Mouse (Mus musculus): ENCODE data around the gene Aqp11. TPM values are rescaled to one million over a fixed set of nuclear protein-coding genes. Genes with fewer than 3 reads are reported as not detected.

The Aqp11 gene
- total RNA-seq, 2 experiments from 2014 or later: 0.36 to 1.1 TPM

DNA sequence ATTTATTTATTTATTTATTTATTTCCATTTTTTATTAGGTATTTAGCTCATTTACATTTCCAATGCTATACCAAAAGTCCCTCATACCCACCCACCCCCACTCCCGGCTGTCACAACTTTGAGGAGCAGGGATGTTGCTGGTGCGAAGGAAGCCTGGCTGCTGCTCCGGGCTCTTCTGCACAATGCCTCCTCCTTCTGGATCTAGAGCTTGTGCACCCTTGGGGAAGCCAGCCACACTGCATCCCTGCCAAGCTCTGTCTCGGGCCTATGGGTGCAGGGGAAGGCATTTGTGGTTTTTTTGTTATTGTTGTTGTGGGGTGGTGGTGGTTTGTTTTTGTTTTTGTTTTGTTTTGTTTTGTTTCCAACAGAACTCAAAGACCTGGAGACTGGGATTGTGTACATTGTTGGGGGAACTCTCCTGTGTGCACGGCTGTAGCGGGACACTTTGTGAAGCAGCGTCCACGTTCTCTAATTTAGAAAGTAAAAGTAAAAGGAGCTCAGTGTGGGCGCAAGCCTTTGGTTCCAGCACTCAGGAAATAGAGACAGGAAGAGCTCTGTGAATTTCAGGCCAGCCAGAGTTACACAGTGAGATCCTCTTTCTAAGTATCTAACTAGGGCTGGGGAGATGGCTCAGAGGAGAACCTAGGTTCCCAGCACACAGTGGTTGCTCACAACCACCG is 10.6 kb upstream of the Aqp11 start:
- ATAC-seq (replicated peaks; ENCODE audit: poor library complexity, severe bottlenecking): peak; percentile 70

DNA sequence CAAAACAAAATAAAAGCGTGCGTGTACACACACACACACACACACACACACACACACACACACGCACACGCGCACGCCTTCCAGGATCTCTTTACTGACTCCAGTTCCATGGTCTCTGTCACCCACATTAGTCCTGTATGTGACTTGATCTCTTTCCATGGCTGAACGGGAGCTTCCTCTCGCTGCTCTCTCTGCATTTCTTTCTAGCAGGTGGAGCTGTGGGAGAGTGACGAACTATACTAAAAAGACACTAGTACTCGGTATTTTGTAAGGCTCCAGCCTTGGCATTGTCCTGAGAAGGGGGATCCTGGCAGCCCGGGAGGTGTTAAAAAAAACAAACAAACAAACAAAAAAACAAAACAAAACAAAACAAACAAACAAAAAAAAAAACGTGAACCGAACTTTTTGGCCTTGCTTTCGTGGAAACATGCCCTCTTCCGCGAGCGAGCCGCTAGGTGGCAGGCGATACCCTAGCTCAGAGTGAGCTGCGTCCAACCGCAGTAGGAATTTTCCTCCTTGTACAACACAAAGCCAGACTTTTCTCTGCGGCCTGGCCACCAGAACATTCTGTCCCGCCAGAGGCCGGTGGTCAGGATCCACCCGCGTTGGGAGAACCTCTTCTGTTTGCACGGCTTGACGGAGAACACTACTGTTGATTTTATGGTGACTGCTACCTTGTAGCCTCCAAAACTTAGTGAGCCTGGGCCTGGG is 9.9 kb upstream of the Aqp11 start:
- peak; percentile 61 for ATAC-seq (replicated peaks; ENCODE audit: poor library complexity, severe bottlenecking)

DNA sequence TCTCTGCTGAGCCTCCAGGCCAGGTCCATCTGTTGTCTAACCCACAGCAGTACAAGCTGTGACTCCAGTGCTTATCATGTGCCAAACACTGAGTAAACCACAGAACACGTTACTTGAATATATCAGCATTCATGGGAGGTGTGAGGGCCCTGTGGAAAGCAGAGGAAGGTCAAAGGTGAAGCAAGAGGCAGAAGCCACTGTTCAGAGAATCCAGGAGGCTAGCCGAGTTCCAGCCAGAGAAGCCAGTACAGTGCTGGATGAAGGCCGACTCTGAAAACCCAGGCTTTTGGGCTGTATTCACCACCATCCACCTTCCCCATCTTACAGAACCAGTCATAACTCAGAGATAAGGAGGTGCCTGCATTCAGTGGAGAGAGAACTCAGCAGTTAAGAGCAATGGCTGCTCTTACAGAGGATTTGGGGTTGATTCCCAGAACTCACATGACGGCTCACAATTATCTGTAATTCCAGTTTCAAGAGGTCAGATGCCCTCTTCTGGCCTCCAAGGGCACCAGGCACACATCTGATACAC is 9.2 kb upstream of the Aqp11 start:
- no peak for ATAC-seq (replicated peaks; ENCODE audit: poor library complexity, severe bottlenecking)

DNA sequence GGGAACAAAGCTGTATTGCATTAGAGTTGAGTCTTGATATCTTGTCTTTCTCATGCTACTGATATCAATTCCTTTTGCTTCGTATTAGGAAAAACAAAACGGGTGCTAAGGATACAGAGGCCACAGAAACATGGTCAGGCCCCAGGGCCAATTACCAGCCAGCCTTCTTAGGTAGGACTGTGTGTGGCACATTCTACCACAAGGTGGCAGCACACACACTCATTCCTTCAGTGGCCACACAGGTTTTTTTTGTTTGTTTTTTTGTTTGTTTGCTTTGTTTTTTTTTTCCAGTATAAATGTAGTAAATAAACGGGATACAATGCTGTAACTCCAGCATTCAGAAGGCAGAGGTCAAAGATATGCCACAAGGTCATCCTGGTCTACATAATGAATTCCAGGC is 7.2 kb upstream of the Aqp11 start:
- no peak for ATAC-seq (replicated peaks; ENCODE audit: poor library complexity, severe bottlenecking)

DNA sequence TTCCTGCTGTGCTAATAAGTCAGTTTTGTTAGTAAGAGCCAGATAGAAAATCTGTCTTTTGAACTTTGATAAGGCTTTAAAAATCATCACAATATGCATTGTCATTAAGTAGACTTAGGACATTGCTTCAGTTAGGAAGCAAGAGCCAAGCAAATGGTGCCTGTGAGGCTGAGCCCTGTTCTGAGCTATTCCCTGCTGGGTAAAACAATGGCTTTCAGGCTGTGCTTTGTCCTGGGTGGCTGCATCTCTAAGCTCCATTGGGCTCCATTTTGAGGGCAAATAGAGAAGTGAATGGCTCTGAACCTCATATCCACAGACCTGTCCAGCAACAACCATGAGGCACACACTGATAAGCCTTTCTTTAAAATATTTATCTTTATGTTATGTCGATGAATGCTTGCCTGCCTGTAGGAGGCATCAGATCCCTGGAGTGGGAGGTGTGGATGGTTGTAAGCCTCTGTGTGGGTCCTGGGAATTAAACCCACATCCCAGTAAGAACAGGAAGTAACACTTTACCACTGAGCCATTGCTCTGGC is 3.7 kb upstream of the Aqp11 start:
- ATAC-seq (replicated peaks; ENCODE audit: poor library complexity, severe bottlenecking): no peak

DNA sequence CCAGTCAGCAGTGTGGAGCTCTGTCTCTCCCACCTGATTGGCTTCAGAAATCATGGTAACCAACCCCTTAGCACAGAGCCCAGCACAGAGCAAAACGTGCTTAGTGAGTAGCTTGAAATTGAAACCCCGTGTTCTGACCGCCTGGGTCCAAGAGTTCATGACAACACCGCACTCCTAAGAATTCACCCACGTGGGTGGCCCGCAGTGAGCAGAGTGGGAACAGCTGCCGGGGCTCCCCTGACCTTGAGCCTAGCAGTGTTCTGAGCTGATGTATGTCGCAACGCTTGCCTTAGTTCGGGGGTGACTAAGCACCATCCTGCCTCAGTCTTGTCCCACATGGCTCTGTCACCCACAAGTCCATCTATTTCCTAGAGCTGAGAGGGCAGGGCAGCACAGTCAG is 2.9 kb upstream of the Aqp11 start:
- ATAC-seq (replicated peaks; ENCODE audit: poor library complexity, severe bottlenecking): peak; percentile 74

DNA sequence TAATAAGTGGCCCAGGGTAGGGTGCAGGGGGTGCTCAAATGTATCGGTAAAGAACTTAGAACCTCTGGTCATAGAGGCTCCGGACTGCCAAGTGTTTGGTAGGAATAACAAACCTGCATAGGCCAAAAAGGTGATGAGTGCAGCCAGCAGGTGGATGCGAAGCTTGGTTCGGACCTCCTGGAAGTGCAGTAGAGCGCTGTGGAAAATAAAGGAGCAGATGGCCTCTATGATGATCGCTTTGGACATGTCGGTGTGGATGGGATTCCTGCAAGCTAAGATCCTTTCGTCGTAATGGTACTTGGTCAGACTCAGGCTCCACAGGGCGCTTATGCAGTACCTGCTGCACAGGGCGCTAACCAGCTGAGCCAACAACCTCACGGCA is 842 bp downstream of the Aqp11 start:
- no peak for ATAC-seq (replicated peaks; ENCODE audit: poor library complexity, severe bottlenecking)

DNA sequence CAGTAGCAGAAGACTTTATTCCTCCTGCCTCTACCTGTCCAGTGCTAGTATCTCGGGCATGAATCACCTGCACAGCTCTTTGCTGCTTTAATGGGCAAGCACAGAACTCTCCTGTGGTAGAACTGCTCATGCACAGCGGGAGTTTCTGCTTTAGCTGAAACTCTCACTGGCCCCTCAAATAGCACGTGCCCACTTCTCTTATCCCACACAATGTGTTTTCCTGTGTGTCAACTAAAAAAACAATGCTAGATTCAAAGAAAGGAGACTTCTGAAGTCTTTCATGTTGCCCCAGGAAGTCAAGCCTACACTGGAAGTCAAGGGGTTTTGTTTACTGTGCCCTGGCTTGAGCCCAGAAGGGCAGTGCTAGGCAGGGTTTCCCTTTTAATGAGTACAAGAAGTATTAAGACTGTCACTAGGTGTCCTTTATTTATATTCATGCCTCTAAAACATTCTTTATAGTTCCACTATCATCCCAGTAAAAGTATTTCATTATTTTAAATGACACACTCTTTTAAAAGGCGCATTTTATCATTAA is 2.1 kb downstream of the Aqp11 start:
- ATAC-seq (replicated peaks; ENCODE audit: poor library complexity, severe bottlenecking): no peak

DNA sequence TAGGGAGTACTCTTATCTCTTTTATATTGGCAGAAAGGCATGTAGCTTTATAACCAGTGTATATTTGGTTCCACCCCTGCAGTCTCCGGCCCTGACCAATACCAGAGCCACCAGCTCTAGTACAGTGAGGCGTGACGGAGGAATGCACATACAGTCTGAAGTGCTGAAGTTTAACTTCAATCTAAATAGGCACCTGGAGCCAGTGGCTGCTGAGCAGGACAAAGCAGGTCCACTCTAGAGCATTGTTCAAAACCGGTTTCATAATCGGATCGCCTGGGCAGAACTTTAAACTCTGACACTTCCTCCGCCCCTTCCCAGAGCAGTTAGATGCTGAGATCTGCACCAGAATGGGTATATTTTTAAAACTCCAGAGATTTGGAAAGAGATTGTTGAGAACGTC is 3.1 kb downstream of the Aqp11 start:
- no peak for ATAC-seq (replicated peaks; ENCODE audit: poor library complexity, severe bottlenecking)

DNA sequence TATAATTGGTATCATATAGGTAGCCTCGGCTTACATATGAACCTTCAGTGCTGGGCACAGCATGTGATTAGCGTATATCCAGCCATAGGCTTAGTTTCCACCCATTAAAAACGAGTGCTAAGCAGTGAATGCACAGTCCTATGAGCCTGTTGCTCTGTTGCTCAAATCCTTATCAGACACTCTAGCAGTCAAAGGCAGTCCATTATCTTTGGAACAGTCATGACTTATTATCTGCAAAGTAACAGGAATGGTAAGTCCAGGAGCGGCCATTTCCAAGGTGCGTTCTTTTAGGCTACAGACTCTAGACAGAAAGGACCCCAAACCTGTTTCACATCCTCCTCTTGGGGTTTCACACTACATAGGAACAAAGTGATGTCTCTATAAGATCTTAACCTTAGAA is 4.5 kb downstream of the Aqp11 start:
- ATAC-seq (replicated peaks; ENCODE audit: poor library complexity, severe bottlenecking): no peak

DNA sequence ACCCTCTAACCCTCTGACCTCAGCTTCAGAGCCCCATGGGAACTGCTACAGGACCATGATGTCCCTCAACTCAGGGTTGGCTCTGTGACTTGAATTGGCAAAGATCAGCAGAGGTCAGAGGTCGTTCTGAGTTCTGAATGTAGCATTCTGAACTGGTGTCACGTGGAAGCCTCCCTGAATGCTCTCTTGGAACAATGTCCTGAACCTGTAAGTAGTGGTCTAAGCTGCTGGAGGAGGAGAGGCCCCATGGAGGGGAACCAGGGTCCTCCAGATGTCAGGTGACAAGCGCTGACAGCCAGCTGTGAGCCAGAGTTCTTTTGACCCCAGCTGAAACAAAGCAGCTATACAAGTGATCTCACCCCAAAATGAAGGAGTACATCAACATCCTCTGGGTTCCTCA is 7.7 kb downstream of the Aqp11 start:
- no peak for ATAC-seq (replicated peaks; ENCODE audit: poor library complexity, severe bottlenecking)

DNA sequence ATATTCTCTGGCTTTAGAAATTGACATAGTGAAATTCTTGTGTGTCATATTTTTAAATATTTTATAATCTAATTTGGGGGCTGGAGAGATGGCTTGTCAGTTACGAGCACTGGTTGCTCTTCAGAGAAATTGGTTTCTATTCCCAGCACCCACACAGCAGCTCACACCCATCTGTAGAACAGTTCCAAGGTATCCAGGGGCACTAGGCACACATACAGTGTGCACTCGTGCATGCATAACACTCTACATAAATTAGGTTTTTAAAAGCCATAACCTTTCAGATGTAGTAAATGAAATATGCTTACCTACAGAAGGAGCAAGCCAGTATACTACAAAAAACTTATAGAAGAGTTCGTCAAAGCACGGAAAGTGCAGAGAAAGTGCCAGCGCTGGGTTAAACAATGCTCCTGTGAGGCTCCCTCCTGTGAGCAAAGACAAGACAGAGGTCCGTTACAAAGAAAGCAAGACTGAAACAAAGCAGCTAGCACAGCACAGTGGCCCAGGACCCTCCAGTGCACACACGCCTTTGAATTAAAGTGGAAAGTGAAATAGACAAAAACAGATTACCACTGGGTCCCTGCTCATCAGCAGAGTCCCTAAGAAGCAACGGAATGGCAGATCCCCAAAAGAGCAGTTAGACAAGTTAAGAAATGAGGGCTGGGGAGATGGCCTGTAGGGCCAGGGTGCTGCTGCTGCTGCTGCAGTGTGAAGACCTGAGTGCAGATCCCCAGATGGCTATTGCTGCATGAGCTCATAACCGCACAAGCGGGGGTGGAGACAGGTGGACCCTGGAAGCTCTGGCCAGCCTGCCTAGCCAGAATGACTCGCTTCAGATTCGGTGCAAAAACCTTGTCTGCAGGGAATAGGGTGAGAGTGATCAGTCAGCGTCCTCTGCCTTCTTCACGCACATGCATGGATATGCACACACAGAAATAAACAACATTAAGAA is 9.1 kb downstream of the Aqp11 start:
- no peak for ATAC-seq (replicated peaks; ENCODE audit: poor library complexity, severe bottlenecking)

DNA sequence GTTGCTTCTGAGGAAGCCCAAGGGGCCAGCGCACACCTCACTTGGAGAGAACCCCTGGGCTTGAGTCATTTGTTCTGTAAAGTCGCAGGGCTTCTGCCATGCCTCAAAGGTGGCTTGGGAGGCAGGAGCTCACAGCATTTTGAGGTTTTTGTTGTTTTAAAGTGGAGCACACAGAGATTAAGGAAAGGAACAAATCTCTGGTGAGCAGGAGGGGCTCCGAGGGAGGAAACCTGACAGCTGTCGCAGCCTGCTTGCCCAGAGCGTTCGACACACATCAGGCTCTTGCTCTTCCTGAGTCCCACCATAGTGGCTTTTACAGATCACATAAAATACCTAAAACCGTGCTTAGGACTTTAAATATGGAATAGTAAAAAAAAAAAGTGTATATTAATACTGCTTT is 11.3 kb downstream of the Aqp11 start:
- ATAC-seq (replicated peaks; ENCODE audit: poor library complexity, severe bottlenecking): no peak

DNA sequence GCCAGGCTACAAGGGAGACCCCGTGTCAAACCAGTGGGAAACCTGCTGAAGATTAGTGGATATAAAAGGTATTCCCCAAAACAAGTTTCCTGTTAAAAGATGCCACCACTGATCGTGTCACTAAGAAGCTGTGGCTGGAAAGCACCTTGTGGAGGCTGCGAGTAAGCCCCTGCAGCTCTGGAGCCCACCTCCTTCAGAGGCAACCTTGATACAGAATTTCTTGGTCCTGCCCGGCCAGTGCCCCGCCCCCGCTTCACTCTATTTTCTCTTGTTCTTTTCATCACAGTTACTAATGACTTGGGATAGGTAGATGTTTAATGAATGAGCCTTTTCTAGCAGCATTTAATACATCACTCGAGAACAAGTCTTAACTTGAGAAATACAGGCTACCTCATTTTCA is 12.0 kb downstream of the Aqp11 start:
- no peak for ATAC-seq (replicated peaks; ENCODE audit: poor library complexity, severe bottlenecking)

DNA sequence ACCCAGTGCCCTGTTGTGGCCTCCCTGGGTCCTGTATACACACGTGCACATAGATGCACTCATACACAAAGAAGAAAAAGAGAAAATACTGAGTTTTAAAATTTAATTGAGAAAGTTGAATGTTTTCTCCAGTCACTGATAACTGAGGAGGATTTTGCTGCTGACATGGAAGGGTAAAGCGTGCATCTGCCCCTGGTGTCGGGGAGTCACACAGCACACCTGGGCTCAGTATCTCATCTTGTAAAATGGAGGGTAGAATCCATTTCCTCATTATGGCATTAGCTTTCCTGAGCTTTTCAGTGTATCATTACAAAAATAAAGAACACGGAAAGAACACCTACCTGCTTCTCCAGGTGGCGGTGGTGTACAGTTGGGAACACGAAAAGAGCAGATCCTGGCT is 12.7 kb downstream of the Aqp11 start:
- no peak for ATAC-seq (replicated peaks; ENCODE audit: poor library complexity, severe bottlenecking)

DNA sequence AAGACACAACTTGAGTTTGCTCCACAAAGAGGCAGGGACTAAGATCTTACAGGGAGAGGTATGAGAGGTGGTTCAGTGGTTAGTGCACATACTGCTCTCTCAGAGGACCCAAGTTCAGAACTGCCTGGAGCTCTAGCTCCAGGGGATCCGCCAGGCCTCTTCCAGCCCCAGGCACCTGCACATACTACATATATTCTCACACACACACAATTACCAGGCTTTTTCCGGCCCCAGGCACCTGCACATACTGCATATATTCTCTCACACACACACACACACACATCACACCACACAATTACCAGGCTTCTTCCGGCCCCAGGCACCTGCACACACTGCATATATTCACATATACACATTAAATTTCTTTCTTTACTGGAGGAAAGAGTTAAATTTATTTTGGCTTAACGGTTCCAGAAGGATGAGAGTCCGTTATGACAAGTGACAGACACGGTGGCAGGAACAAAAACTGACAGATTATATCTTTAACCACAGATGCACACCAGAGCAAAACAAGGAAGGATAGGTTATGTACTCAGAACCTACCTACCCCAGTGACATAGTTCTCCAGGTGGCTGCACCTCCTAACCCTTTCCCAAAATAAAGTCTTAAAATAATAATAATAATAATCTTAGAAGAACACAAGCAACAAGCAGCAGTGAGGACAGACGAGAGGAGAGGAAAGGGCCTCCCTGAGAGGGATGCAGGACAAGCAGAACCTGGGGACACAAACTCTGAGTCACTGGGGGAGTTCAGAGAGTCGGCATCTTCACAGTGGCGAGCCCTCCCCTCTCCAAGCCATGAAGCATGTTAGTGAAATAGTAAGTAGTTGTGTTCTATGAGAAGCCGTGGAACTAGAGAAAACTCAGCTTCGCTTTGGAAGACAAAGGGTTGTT is 14.2 kb downstream of the Aqp11 start:
- no peak for ATAC-seq (replicated peaks; ENCODE audit: poor library complexity, severe bottlenecking)

DNA sequence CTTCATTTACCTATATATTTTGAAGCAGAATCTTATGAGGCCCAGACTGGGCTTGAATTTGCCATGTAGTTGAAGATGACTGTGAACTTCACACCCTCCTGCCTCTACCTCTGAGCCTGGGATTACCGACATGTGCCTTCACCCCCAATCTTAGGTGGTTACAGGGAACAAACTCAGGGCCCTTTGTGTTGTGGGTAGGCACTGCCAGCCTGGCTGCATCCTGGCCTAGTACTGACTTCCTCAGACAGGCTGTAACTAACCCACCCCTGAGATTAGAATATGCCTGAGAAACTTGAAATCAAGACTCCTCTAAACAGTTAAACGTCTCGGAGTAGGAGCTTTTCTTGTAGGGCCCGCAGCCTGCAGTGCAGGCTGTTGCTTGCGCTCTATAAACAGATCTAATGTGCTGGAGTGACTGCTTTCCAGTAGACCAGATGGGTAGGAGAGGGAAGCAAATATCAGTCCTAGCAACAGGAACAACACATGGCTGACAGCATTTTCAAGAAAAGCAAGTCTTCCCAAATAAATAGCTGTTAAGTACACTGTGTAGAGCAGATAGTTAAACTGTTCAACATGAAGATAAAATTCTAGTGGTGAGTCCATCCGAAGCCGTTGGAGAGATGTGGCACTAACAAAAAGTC is 15.7 kb downstream of the Aqp11 start:
- no peak for ATAC-seq (replicated peaks; ENCODE audit: poor library complexity, severe bottlenecking)

DNA sequence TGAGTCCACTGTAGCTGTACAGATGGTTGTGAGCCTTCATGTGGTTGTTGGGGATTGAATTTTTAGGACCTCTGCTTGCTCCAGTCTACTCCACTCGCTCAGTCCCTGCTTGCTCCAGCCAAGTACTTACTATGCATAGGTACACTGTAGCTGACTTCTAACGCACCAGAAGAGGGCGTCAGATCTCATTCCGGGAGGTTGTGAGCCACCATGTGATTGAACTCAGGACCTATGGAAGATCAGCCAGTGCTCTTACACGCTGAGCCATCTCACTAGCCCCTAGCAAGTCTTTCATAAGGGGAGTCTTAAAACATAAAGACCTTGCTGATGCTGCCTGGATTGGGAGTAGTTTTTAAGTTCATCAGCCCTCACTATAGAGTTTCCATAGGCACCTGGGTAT is 18.0 kb downstream of the Aqp11 start:
- no peak for ATAC-seq (replicated peaks; ENCODE audit: poor library complexity, severe bottlenecking)

DNA sequence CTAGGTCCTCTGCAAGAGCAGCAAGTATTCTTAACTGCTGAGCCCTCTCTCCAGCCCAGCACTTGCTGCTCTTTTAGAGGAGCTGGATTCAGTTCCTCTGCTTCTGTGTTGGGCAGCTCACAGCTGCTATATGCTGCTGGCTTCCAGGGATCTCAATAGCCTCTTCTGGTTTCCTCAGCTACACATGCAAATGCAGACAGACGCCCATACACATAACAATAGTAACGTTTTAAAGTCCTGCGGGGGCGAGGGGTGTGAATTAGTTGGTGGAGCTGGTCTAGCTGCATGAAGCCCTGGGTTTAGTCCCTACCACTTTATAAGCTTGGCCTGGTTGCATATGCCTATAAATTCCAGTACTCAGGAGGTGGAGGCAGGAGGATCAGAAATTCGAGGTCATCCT is 19.0 kb downstream of the Aqp11 start:
- no peak for ATAC-seq (replicated peaks; ENCODE audit: poor library complexity, severe bottlenecking)

Data from granulocyte monocyte progenitor cell, adult 5-6 weeks (primary cell).